Mouse (Mus musculus): Measurements from ENCODE around the gene Ptpn11.

DNA sequence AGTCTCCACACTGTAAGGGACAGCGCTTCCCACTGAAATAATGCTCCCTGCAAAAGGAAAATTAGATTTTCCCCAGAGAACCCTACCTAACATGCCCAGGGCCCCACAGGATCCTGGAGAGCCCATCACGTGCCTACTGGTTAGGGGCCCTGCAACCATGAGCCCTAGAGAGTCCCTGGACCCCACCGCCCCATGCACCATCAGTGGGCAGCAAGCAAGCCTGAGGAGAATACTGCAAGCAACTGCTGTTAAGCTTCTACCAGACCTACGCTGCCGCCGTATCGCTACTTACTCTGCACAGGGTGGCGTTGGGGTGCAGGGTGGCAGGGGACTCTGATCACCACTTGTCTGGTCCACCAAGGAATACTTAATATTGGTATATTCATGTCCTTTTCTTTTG, 54.1 kb downstream of the Ptpn11 start:
- no peak for TF ChIP-seq CTCF (IDR thresholded peaks at IDR 0.05; ENCODE audit: extremely low read depth, insufficient read depth, insufficient read length, insufficient replicate concordance)
- no peak for TF ChIP-seq POLR2A (IDR thresholded peaks at IDR 0.05; ENCODE audit: low read depth, low read length)

All from spleen, adult 2 months (tissue).